8 mouse cellular contexts compared by ENCODE assay signal in the genomic region with DNA sequence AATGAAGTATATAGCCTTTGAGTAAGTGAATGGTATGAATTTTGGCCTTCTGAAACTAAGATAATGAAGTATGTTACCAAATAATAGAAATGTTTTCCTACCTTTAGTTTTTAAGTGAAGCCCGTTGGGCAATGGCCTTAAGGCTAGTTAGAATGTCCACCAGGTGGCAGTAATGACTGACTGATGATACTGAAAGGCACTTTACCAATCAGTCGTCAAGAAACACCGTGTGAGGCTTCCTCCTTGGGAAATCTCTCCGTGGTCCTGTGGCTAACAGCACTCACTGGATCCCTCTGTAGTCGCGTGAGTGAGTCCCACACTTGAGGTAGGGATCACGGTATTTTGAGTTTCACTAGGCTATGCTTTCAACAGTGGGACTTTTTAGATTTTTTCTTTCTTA. TPM values are rescaled to one million over a fixed set of nuclear protein-coding genes. Genes with fewer than 3 reads are reported as not detected.
DNase-seq lines count a peak whose midpoint lies in the region; ATAC-seq and TF ChIP-seq lines count a peak whose summit lies in the region.

No protein-coding gene starts in this region.

- WGBS in lung, embryonic 14.5 days, result 17% methylated on average over 7 of the region's 7 CpGs
- 35% methylated on average over 7 of the region's 7 CpGs for WGBS in neural tube, embryonic 15.5 days

- H3K27me3 ChIP-seq in G1E (ENCODE audit: insufficient read depth, low read length), result no peaks in the 10 kb centered on the region
- no peaks in the 10 kb centered on the region for H3K27me3 ChIP-seq in lung, embryonic 14.5 days (ENCODE audit: insufficient read depth, low read length)
- H3K27me3 ChIP-seq in neural tube, embryonic 15.5 days (replicated peaks), result no peaks in the 10 kb centered on the region

- intact Hi-C loops in heart, postnatal 10 days (cut with DNase I), result loop anchor here (2.0 kb wide), 2 partner anchors 142 to 152 kb away; no protein-coding TSS in a partner anchor

- no peak overlapping the region for H3K4me2 ChIP-seq in lung, embryonic 14.5 days
- H3K4me2 ChIP-seq in neural tube, embryonic 15.5 days, result no peak overlapping the region

- no peak overlapping the region for H3K27ac ChIP-seq in lung, embryonic 14.5 days (ENCODE audit: low read depth)
- no peak overlapping the region for H3K27ac ChIP-seq in neural tube, embryonic 15.5 days (replicated peaks)

- no peak overlapping the region for H3K9ac ChIP-seq in lung, embryonic 14.5 days
- H3K9ac ChIP-seq in neural tube, embryonic 15.5 days (replicated peaks), result no peak overlapping the region

- peaks cover 92% of the 10 kb centered on the region for H3K36me3 ChIP-seq in G1E (replicated peaks)
- peaks cover 46% of the 10 kb centered on the region for H3K36me3 ChIP-seq in lung, embryonic 14.5 days (ENCODE audit: insufficient read depth)
- H3K36me3 ChIP-seq in neural tube, embryonic 15.5 days, result peaks cover 17% of the 10 kb centered on the region; the same call in 1 of the 2 replicates

- DNase-seq in G1E (ENCODE audit: low spot score), result peak; percentile 20
- DNase-seq in adrenal gland, adult 8-10 months, result peak; percentile 14
- DNase-seq in embryo, embryonic 10.5 days (ENCODE audit: low spot score), result peak; percentile 89
- DNase-seq in heart, postnatal 10 days, result peak; percentile 64 to 79
- peak; percentile 64 to 70 for DNase-seq in kidney, postnatal 36 days
- DNase-seq in lung, embryonic 14.5 days, result peak; percentile 94
- DNase-seq in yolk sac, embryonic 10.5 days (ENCODE audit: low spot score), result peak; percentile 21

- H3K4me1 ChIP-seq in G1E (ENCODE audit: insufficient read depth, low read depth, low read length), result peaks cover 17% of the 10 kb centered on the region
- H3K4me1 ChIP-seq in lung, embryonic 14.5 days (ENCODE audit: insufficient read depth), result no peaks in the 10 kb centered on the region
- H3K4me1 ChIP-seq in neural tube, embryonic 15.5 days, result no peaks in the 10 kb centered on the region

- TF ChIP-seq CTCF in G1E (IDR thresholded peaks at IDR 0.05; ENCODE audit: low read depth, low read length), result peak; percentile 22; the same call in 1 of the 2 replicates
- TF ChIP-seq CTCF in lung, embryonic 14.5 days (IDR thresholded peaks at IDR 0.05; ENCODE audit: low read depth), result peak; percentile 84

- no peak overlapping the region for H3K4me3 ChIP-seq in G1E (ENCODE audit: low read depth, low read length)
- no peak overlapping the region for H3K4me3 ChIP-seq in lung, embryonic 14.5 days (ENCODE audit: low read depth, low read length)
- no peak overlapping the region for H3K4me3 ChIP-seq in neural tube, embryonic 15.5 days (replicated peaks)

- no peaks in the 10 kb centered on the region for H3K9me3 ChIP-seq in G1E (replicated peaks)
- no peaks in the 10 kb centered on the region for H3K9me3 ChIP-seq in lung, embryonic 14.5 days (ENCODE audit: low read depth, low read length)
- no peaks in the 10 kb centered on the region for H3K9me3 ChIP-seq in neural tube, embryonic 15.5 days (replicated peaks)

- ATAC-seq in G1E (ENCODE audit: extremely low read depth, insufficient number of reproducible peaks, low FRiP score, poor library complexity, severe bottlenecking), result peak; percentile 48; the same call in 1 of the 2 replicates
- peak; percentile 65; the same call in 1 of the 2 replicates for ATAC-seq in lung, embryonic 14.5 days (ENCODE audit: insufficient read depth)
- 0 out of 2 replicates have a peak, but pooled peaks have one; percentile 68 for ATAC-seq in neural tube, embryonic 15.5 days (ENCODE audit: low FRiP score)

RNA-seq across cellular contexts. Expression of a gene that starts 34.7 kb away (rescaled TPM):
- total RNA-seq in G1E (2014; fragmentation: Nextera tagmentation), result 187 and 229 TPM in 2 replicates
- 97.0 and 97.8 TPM in 2 replicates for total RNA-seq in G1E (2017)
- polyA plus RNA-seq in G1E (2012), result 104 and 138 TPM in 2 replicates
- 10 to 100 TPM; 79.6 to 98.8 (median 84.5) TPM for total RNA-seq in adrenal gland, adult 8-10 months (2022)
- 10 to 100 TPM; 54.4 to 55.8 TPM for total RNA-seq in heart, postnatal 10 days (2021)
- 152 and 157 TPM in 2 replicates for polyA plus RNA-seq in lung, embryonic 14.5 days (2014; fragmentation: Nextera tagmentation; extraction: Ambion mirVana)
- polyA plus RNA-seq in neural tube, embryonic 15.5 days (2015; fragmentation: Nextera tagmentation; extraction: Ambion mirVana), result 97.0 and 117 TPM in 2 replicates

Comparison
In these comparisons a context has a peak if more than half of its experiments do, and no peak if none do; other contexts are left out.
1. DNase-seq: peak in every context shown above with its lines; median percentile 94 in lung, embryonic 14.5 days; 89 in embryo, embryonic 10.5 days; 72 in heart, postnatal 10 days; 67 in kidney, postnatal 36 days; 21 in yolk sac, embryonic 10.5 days; 20 in G1E; 14 in adrenal gland, adult 8-10 months.